Mouse (Mus musculus): Measurements from ENCODE around the gene Nim1k. TPM values are rescaled to one million over a fixed set of nuclear protein-coding genes. Genes with fewer than 3 reads are reported as not detected.

The Nim1k gene
- polyA plus RNA-seq, 1 experiment from 2014 or later: 2.6 TPM

GRCm38 (mm10) chr13:119755141-119755547 is 538 bp downstream of the Nim1k start:
- peak overlapping the region; percentile 79 for H3K27ac ChIP-seq
- peaks cover 13% of the 10 kb centered on the region for H3K4me1 ChIP-seq
- H3K27me3 ChIP-seq: no peaks in the 10 kb centered on the region
- peak overlapping the region; percentile 91 for H3K4me2 ChIP-seq
- H3K9me3 ChIP-seq: no peaks in the 10 kb centered on the region
- peak overlapping the region; percentile 58 for H3K4me3 ChIP-seq
- ATAC-seq (ENCODE audit: insufficient number of reproducible peaks, low FRiP score, low TSS enrichment, low read depth): 0 out of 2 replicates have a peak, but pooled peaks have one; percentile 27
- peak overlapping the region; percentile 73 for H3K9ac ChIP-seq
- 2% methylated on average over 16 of the region's 16 CpGs for WGBS
- H3K36me3 ChIP-seq: no peaks in the 10 kb centered on the region

GRCm38 (mm10) chr13:119754635-119755020 is 1.1 kb downstream of the Nim1k start:
- H3K9me3 ChIP-seq: no peaks in the 10 kb centered on the region
- 26% methylated on average over 3 of the region's 3 CpGs for WGBS
- peak overlapping the region; percentile 91 for H3K4me2 ChIP-seq
- H3K27me3 ChIP-seq: no peaks in the 10 kb centered on the region
- H3K36me3 ChIP-seq: no peaks in the 10 kb centered on the region
- H3K4me3 ChIP-seq: peak overlapping the region; percentile 58
- H3K27ac ChIP-seq: peak overlapping the region; percentile 79; the same call in 1 of the 2 replicates
- H3K4me1 ChIP-seq: peaks cover 13% of the 10 kb centered on the region
- ATAC-seq (ENCODE audit: insufficient number of reproducible peaks, low FRiP score, low TSS enrichment, low read depth): no peak
- H3K9ac ChIP-seq: no peak overlapping the region

- 58% methylated on average over 9 of the region's 9 CpGs for WGBS
- H3K9me3 ChIP-seq: no peaks in the 10 kb centered on the region
- H3K27ac ChIP-seq: no peak overlapping the region
- no peak for ATAC-seq (ENCODE audit: insufficient number of reproducible peaks, low FRiP score, low TSS enrichment, low read depth)
- H3K27me3 ChIP-seq: no peaks in the 10 kb centered on the region
- H3K4me1 ChIP-seq: peaks cover 13% of the 10 kb centered on the region
- H3K9ac ChIP-seq: no peak overlapping the region
- H3K4me2 ChIP-seq: no peak overlapping the region
- no peaks in the 10 kb centered on the region for H3K36me3 ChIP-seq
- H3K4me3 ChIP-seq: no peak overlapping the region
These were observed 1.6 kb downstream of the Nim1k start for GRCm38 (mm10) chr13:119753859-119754634.

GRCm38 (mm10) chr13:119746930-119747329 is 8.8 kb downstream of the Nim1k start:
- H3K9me3 ChIP-seq: no peaks in the 10 kb centered on the region
- 86% methylated on average over 4 of the region's 4 CpGs for WGBS
- no peak overlapping the region for H3K4me2 ChIP-seq
- no peaks in the 10 kb centered on the region for H3K36me3 ChIP-seq
- no peak for ATAC-seq (ENCODE audit: insufficient number of reproducible peaks, low FRiP score, low TSS enrichment, low read depth)
- no peak overlapping the region for H3K9ac ChIP-seq
- H3K27ac ChIP-seq: no peak overlapping the region
- H3K4me3 ChIP-seq: no peak overlapping the region
- peaks cover 2% of the 10 kb centered on the region for H3K4me1 ChIP-seq
- H3K27me3 ChIP-seq: no peaks in the 10 kb centered on the region

GRCm38 (mm10) chr13:119743470-119743869 is 12.2 kb downstream of the Nim1k start:
- Histone ChIP-seq H3K9me3 (no peaks in the 10 kb centered on the region), H3K36me3 (no peaks in the 10 kb centered on the region), H3K4me1 (peaks cover 8% of the 10 kb centered on the region), H3K27me3 (no peaks in the 10 kb centered on the region), H3K4me3 (no peak overlapping the region), H3K4me2 (no peak overlapping the region), H3K27ac (no peak overlapping the region), H3K9ac (no peak overlapping the region)
- ATAC-seq (ENCODE audit: insufficient number of reproducible peaks, low FRiP score, low TSS enrichment, low read depth): no peak
- WGBS: 70% methylated on average over 3 of the region's 3 CpGs

GRCm38 (mm10) chr13:119742711-119743415 is 12.8 kb downstream of the Nim1k start:
- no peaks in the 10 kb centered on the region for H3K27me3 ChIP-seq
- ATAC-seq (ENCODE audit: insufficient number of reproducible peaks, low FRiP score, low TSS enrichment, low read depth): no peak

GRCm38 (mm10) chr13:119741390-119742237 is 14.1 kb downstream of the Nim1k start:
- H3K9ac ChIP-seq: 0 out of 2 replicates have a peak overlapping the region, but pooled peaks have one; percentile 1
- no peaks in the 10 kb centered on the region for H3K27me3 ChIP-seq
- H3K9me3 ChIP-seq: no peaks in the 10 kb centered on the region
- WGBS: 6% methylated on average over 19 of the region's 19 CpGs
- no peak overlapping the region for H3K27ac ChIP-seq
- peaks cover 8% of the 10 kb centered on the region for H3K4me1 ChIP-seq
- H3K36me3 ChIP-seq: no peaks in the 10 kb centered on the region
- no peak for ATAC-seq (ENCODE audit: insufficient number of reproducible peaks, low FRiP score, low TSS enrichment, low read depth)
- H3K4me3 ChIP-seq: peak overlapping the region; percentile 23
- H3K4me2 ChIP-seq: peak overlapping the region; percentile 36

More at GRCm38 (mm10) chr13:119742711-119743415, 12.8 kb downstream of the Nim1k start:
- WGBS: 82% methylated on average over 6 of the region's 6 CpGs
- Histone ChIP-seq H3K4me2 (no peak overlapping the region), H3K4me3 (no peak overlapping the region), H3K4me1 (peaks cover 8% of the 10 kb centered on the region), H3K9me3 (no peaks in the 10 kb centered on the region), H3K9ac (no peak overlapping the region), H3K27ac (no peak overlapping the region), H3K36me3 (no peaks in the 10 kb centered on the region)

GRCm38 (mm10) chr13:119731448-119731847 is 24.2 kb downstream of the Nim1k start:
- Histone ChIP-seq H3K9me3 (no peaks in the 10 kb centered on the region), H3K4me1 (no peaks in the 10 kb centered on the region), H3K4me3 (no peak overlapping the region), H3K27ac (no peak overlapping the region), H3K4me2 (no peak overlapping the region), H3K27me3 (no peaks in the 10 kb centered on the region), H3K36me3 (no peaks in the 10 kb centered on the region), H3K9ac (no peak overlapping the region)
- WGBS: 25% methylated on average over 6 of the region's 6 CpGs
- ATAC-seq (ENCODE audit: insufficient number of reproducible peaks, low FRiP score, low TSS enrichment, low read depth): no peak

- Histone ChIP-seq H3K9ac (no peak overlapping the region), H3K27me3 (no peaks in the 10 kb centered on the region), H3K36me3 (no peaks in the 10 kb centered on the region), H3K4me3 (no peak overlapping the region), H3K9me3 (no peaks in the 10 kb centered on the region), H3K4me2 (no peak overlapping the region), H3K4me1 (no peaks in the 10 kb centered on the region), H3K27ac (no peak overlapping the region)
- 90% methylated on average over 7 of the region's 7 CpGs for WGBS
- no peak for ATAC-seq (ENCODE audit: insufficient number of reproducible peaks, low FRiP score, low TSS enrichment, low read depth)
These were observed 26.3 kb downstream of the Nim1k start for GRCm38 (mm10) chr13:119729406-119729805.

GRCm38 (mm10) chr13:119727608-119728387 is 27.9 kb downstream of the Nim1k start:
- H3K27ac ChIP-seq: no peak overlapping the region
- 74% methylated on average over 26 of the region's 26 CpGs for WGBS

GRCm38 (mm10) chr13:119724541-119724940 is 31.1 kb downstream of the Nim1k start:
- no peak for ATAC-seq (ENCODE audit: insufficient number of reproducible peaks, low FRiP score, low TSS enrichment, low read depth)
- Histone ChIP-seq H3K36me3 (no peaks in the 10 kb centered on the region), H3K4me1 (no peaks in the 10 kb centered on the region), H3K9ac (no peak overlapping the region), H3K4me3 (no peak overlapping the region), H3K27ac (no peak overlapping the region), H3K4me2 (no peak overlapping the region), H3K9me3 (no peaks in the 10 kb centered on the region), H3K27me3 (no peaks in the 10 kb centered on the region)
- 87% methylated on average over 7 of the region's 7 CpGs for WGBS

More at GRCm38 (mm10) chr13:119727608-119728387, 27.9 kb downstream of the Nim1k start:
- Histone ChIP-seq H3K4me3 (no peak overlapping the region), H3K27me3 (no peaks in the 10 kb centered on the region), H3K9me3 (no peaks in the 10 kb centered on the region), H3K4me2 (no peak overlapping the region), H3K36me3 (no peaks in the 10 kb centered on the region), H3K4me1 (no peaks in the 10 kb centered on the region), H3K9ac (no peak overlapping the region)
- no peak for ATAC-seq (ENCODE audit: insufficient number of reproducible peaks, low FRiP score, low TSS enrichment, low read depth)
